Mouse (Mus musculus) ES-Bruce4 (cell line): ENCODE data around the gene Zfp664. TPM values are rescaled to one million over a fixed set of nuclear protein-coding genes. Genes with fewer than 3 reads are reported as not detected.

Source experiments
- H3K27ac ChIP-seq: 2 replicates; pipeline ENCODE4 v1.5.1; 2012; ENCODE audit warnings: low read length, inconsistent platforms; ENCODE audit not compliant: insufficient read depth
- H3K27me3 ChIP-seq: 2 replicates; pipeline ENCODE4 v1.6.1; 2012; ENCODE audit warnings: mild to moderate bottlenecking, low read length, inconsistent platforms; ENCODE audit not compliant: control insufficient read depth, poor library complexity, insufficient read depth, severe bottlenecking
- H3K36me3 ChIP-seq: 2 replicates; pipeline ENCODE4 v1.6.1; 2012; ENCODE audit warnings: inconsistent platforms, mild to moderate bottlenecking, low read length, moderate library complexity; ENCODE audit not compliant: control insufficient read depth, poor library complexity, insufficient read depth, severe bottlenecking
- H3K4me1 ChIP-seq: one replicate; pipeline ENCODE4 v1.8.1; 2011; ENCODE audit warnings: low read length; ENCODE audit not compliant: control insufficient read depth, insufficient read depth
- H3K4me3 ChIP-seq: 2 replicates; pipeline ENCODE4 v1.5.1; 2011; ENCODE audit warnings: low read depth, mild to moderate bottlenecking, low read length
- H3K9ac ChIP-seq: 2 replicates; pipeline ENCODE4 v1.6.1; 2012; ENCODE audit warnings: low read depth, mild to moderate bottlenecking, inconsistent platforms; ENCODE audit not compliant: poor library complexity, severe bottlenecking
- H3K9me3 ChIP-seq: replicated peaks from 2 replicates; pipeline ENCODE4 v1.6.1; 2012; ENCODE audit warnings: mild to moderate bottlenecking, low read length, inconsistent platforms; ENCODE audit not compliant: control insufficient read depth, poor library complexity, insufficient read depth, severe bottlenecking
- CTCF ChIP-seq: IDR thresholded peaks from one replicate; pipeline ENCODE4 v1.8.1; 2011; ENCODE audit warnings: low read depth, low read length
- EP300 ChIP-seq: IDR thresholded peaks from 2 replicates; pipeline ENCODE4 v1.6.1; 2011; ENCODE audit warnings: low read depth, low read length; ENCODE audit not compliant: insufficient read depth
- POLR2A ChIP-seq: IDR thresholded peaks from one replicate; pipeline ENCODE4 v1.8.1; 2011; ENCODE audit warnings: low read length; ENCODE audit not compliant: insufficient read depth
- polyA plus RNA-seq: library from polyadenylated mRNA; stranded (reverse); fragments of >200 nt; gene quantifications from 2 replicates; pipeline ENCODE4 v1.2.4, GENCODE M21; 2011; ENCODE audit warnings: low read depth; ENCODE audit not compliant: missing spikeins, insufficient read depth, insufficient read length

Gene Zfp664
- polyA plus RNA-seq, 1 experiment: 103 TPM

- no peaks in the 10 kb centered on the region for H3K4me1 ChIP-seq
- H3K27me3 ChIP-seq: no peaks in the 10 kb centered on the region
- no peaks in the 10 kb centered on the region for H3K9me3 ChIP-seq
- H3K27ac ChIP-seq: no peak overlapping the region
- H3K4me3 ChIP-seq: no peak overlapping the region
- no peak overlapping the region for H3K9ac ChIP-seq
- H3K36me3 ChIP-seq: no peaks in the 10 kb centered on the region
- TF ChIP-seq EP300 (no peak), POLR2A (no peak), CTCF (no peak)
Observed at GRCm38 (mm10) chr5:124835218-124835617, 27.3 kb upstream of the Zfp664 start.

GRCm38 (mm10) chr5:124836075-124836474 lies 26.4 kb upstream of the Zfp664 start:
- Histone ChIP-seq H3K27ac (no peak overlapping the region), H3K4me3 (no peak overlapping the region), H3K36me3 (no peaks in the 10 kb centered on the region), H3K9me3 (no peaks in the 10 kb centered on the region), H3K4me1 (no peaks in the 10 kb centered on the region), H3K27me3 (no peaks in the 10 kb centered on the region), H3K9ac (no peak overlapping the region)
- TF ChIP-seq CTCF: no peak
- TF ChIP-seq EP300: no peak
- TF ChIP-seq POLR2A: no peak

GRCm38 (mm10) chr5:124836621-124837020 lies 25.9 kb upstream of the Zfp664 start:
- Histone ChIP-seq H3K4me3 (no peak overlapping the region), H3K27ac (no peak overlapping the region), H3K9me3 (no peaks in the 10 kb centered on the region), H3K27me3 (no peaks in the 10 kb centered on the region), H3K4me1 (no peaks in the 10 kb centered on the region), H3K9ac (no peak overlapping the region), H3K36me3 (no peaks in the 10 kb centered on the region)
- no peak for TF ChIP-seq POLR2A
- TF ChIP-seq CTCF: no peak

GRCm38 (mm10) chr5:124840202-124840601 lies 22.3 kb upstream of the Zfp664 start:
- Histone ChIP-seq H3K4me1 (no peaks in the 10 kb centered on the region), H3K27ac (no peak overlapping the region), H3K4me3 (no peak overlapping the region), H3K36me3 (no peaks in the 10 kb centered on the region), H3K9me3 (no peaks in the 10 kb centered on the region), H3K27me3 (no peaks in the 10 kb centered on the region), H3K9ac (no peak overlapping the region)
- TF ChIP-seq EP300 (no peak), POLR2A (no peak), CTCF (no peak)

GRCm38 (mm10) chr5:124840669-124841068 lies 21.8 kb upstream of the Zfp664 start:
- no peak overlapping the region for H3K27ac ChIP-seq
- H3K4me3 ChIP-seq: no peak overlapping the region
- H3K4me1 ChIP-seq: no peaks in the 10 kb centered on the region
- no peaks in the 10 kb centered on the region for H3K9me3 ChIP-seq
- H3K9ac ChIP-seq: no peak overlapping the region
- no peaks in the 10 kb centered on the region for H3K36me3 ChIP-seq
- H3K27me3 ChIP-seq: no peaks in the 10 kb centered on the region
- TF ChIP-seq EP300: no peak
- TF ChIP-seq POLR2A: no peak
- no peak for TF ChIP-seq CTCF

GRCm38 (mm10) chr5:124843386-124843785 lies 19.1 kb upstream of the Zfp664 start:
- no peaks in the 10 kb centered on the region for H3K9me3 ChIP-seq
- no peaks in the 10 kb centered on the region for H3K4me1 ChIP-seq
- no peak overlapping the region for H3K9ac ChIP-seq
- no peak overlapping the region for H3K4me3 ChIP-seq
- H3K36me3 ChIP-seq: no peaks in the 10 kb centered on the region
- H3K27me3 ChIP-seq: no peaks in the 10 kb centered on the region
- no peak overlapping the region for H3K27ac ChIP-seq
- TF ChIP-seq CTCF (no peak), POLR2A (no peak), EP300 (no peak)
